Mouse (Mus musculus): ENCODE results near the gene Ppm1f. TPM values are rescaled to one million over a fixed set of nuclear protein-coding genes. Genes with fewer than 3 reads are reported as not detected.

Ppm1f gene
- polyA plus RNA-seq, 1 experiment from 2014 or later = 29.6 TPM

DNA sequence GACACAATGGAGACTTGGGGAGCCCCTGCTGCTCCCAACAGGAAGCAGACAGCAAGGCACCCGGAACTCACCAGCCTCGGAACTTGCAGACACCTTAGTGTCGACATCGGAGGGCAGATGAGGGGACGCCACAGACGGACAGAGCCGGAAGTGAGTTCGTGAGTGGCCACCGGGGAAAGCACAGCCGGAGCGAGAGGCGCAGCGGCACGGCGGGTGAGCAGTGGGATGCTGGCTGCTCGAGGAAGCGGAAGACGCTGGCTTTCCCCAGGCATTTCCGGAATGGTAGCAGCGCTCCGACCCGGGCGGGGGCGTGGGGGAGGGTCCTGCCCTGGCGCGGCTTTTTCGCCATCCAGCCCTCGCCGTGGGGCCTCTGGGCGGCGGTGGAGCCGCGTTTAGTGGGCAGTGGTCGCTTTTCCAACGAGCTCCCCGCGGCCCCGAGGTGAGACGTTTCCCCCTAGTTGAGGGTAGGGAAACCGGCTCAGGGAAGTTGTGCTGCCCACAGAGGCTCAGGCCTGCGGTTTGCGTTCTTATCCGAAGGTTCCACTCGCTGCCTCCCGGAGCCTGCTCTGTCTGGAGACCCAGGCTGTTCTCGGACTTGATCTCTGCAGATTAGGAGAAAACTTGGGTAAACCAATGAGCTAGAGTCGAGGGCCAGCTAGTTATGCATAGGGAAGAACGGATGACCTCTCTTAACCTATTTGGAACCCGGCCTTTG lies 25.5 kb upstream of the Ppm1f start, which contains the start of the genes Top3b and Vpreb1:
Gene Top3b (plus strand): TSS at position 120 of the 715 bp plus-strand sequence.
Gene Vpreb1 (minus strand): TSS at position 227 of the 715 bp plus-strand sequence.
- peak within 1 kb of the TSS; percentile 59 for H3K4me2 ChIP-seq
- peak; percentile 93 for ATAC-seq (ENCODE audit: insufficient number of reproducible peaks, low FRiP score, low TSS enrichment, low read depth)
- H3K9me3 ChIP-seq = no peaks in the 10 kb centered on the region
- peaks cover 15% of the 10 kb centered on the region for H3K36me3 ChIP-seq
- WGBS = under 1% methylated on average over 49 of the region's 49 CpGs
- H3K27me3 ChIP-seq = no peaks in the 10 kb centered on the region
- H3K9ac ChIP-seq = peak within 1 kb of the TSS; percentile 82
- 0 out of 2 replicates have a peak, but pooled peaks cover 8% of the 10 kb centered on the region for H3K4me1 ChIP-seq
- H3K27ac ChIP-seq = peak within 1 kb of the TSS; percentile 97
- peak within 1 kb of the TSS; percentile 75 for H3K4me3 ChIP-seq

DNA sequence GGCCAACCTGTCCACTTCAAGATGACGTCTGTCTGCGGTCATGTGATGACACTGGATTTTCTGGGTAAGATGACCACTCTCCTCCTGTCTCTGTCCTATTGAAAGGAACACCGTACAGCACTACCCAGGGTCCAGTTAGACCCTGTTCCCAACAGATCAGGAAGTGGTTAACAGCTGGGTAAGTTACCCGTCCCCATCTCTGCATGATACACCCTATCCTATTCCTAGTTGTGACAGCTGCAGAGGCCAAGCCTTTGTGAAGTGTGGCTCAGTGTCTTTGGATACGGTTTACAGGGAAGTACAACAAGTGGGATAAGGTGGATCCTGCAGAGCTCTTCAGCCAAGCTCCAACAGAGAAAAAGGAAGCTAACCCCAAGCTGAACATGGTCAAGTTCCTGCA lies 17.2 kb upstream of the Ppm1f start:
- H3K36me3 ChIP-seq = peaks cover 89% of the 10 kb centered on the region
- whole genome bisulfite sequencing = 87% methylated on average over 5 of the region's 5 CpGs

DNA sequence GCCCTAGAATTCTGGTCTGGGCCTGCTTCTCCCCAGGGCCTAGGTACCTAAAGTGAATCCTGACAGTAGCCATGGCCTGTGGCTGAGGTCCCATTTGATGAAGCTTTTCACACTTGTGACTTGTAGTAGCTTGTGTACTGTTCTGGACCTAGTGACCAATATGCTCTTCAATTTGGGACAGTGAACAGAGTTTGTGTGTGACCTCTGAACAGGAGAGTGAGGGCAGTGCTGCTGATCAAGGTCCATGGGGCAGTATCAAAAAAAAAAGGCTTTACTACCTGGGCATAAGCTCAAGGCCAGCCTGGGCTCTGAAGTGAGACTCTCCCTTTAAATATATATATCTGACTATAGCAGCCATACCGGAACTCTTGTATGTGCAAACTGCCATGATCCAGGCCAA lies 7.9 kb upstream of the Ppm1f start:
- whole genome bisulfite sequencing = 96% methylated on average over 1 of the region's 1 CpGs
- Histone ChIP-seq H3K4me1 (no peaks in the 10 kb centered on the region), H3K4me2 (no peak overlapping the region), H3K27ac (no peak overlapping the region), H3K9me3 (no peaks in the 10 kb centered on the region), H3K4me3 (no peak overlapping the region), H3K27me3 (no peaks in the 10 kb centered on the region), H3K36me3 (peaks cover 100% of the 10 kb centered on the region), H3K9ac (no peak overlapping the region)
- no peak for ATAC-seq (ENCODE audit: insufficient number of reproducible peaks, low FRiP score, low TSS enrichment, low read depth)

More for the DNA sequence above, 17.2 kb upstream of the Ppm1f start:
- Histone ChIP-seq H3K9ac (no peak overlapping the region), H3K4me1 (no peaks in the 10 kb centered on the region), H3K27ac (no peak overlapping the region), H3K27me3 (no peaks in the 10 kb centered on the region), H3K4me3 (no peak overlapping the region), H3K9me3 (no peaks in the 10 kb centered on the region), H3K4me2 (no peak overlapping the region)
- no peak for ATAC-seq (ENCODE audit: insufficient number of reproducible peaks, low FRiP score, low TSS enrichment, low read depth)

DNA sequence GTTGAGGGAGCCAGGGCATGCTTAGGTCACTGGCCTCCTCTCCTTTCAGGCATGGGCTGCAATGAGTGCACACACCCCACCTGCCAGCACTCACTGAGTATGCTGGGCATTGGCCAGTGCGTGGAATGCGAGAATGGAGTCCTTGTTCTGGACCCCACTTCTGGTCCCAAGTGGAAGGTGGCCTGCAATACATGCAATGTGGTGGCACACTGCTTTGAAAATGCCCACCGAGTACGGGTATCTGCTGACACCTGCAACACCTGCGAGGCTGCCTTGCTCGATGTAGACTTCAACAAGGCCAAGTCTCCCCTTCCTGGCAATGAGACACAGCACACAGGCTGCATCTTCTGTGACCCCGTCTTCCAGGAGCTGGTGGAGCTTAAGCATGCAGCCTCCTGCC lies 3.9 kb upstream of the Ppm1f start:
- H3K4me1 ChIP-seq = peaks cover 12% of the 10 kb centered on the region
- no peaks in the 10 kb centered on the region for H3K9me3 ChIP-seq
- no peak overlapping the region for H3K4me2 ChIP-seq
- H3K27ac ChIP-seq = no peak overlapping the region
- H3K9ac ChIP-seq = no peak overlapping the region
- H3K36me3 ChIP-seq = peaks cover 73% of the 10 kb centered on the region
- no peak for ATAC-seq (ENCODE audit: insufficient number of reproducible peaks, low FRiP score, low TSS enrichment, low read depth)
- H3K27me3 ChIP-seq = no peaks in the 10 kb centered on the region
- no peak overlapping the region for H3K4me3 ChIP-seq
- 91% methylated on average over 7 of the region's 7 CpGs for WGBS

DNA sequence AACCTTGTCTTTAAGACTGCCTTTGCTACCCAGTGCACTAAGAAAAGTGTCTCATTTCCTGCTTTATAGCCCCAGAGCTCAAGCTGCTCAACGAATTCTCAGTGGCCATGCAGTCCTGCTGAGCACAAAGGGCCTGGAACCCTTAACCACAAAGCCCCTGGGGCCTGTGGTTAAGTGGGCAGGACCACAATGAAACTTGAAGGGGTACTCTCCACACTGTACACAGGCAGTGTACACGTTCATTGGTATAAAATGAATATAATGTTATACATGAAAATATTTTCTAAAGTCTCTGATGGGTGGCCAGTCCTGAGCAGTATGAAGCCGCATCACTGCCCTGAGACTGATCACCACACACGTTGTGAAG lies 271 bp upstream of the Ppm1f start:
- H3K27me3 ChIP-seq = no peaks in the 10 kb centered on the region
- H3K4me3 ChIP-seq = peak overlapping the region; percentile 64; the same call in 1 of the 2 replicates
- no peaks in the 10 kb centered on the region for H3K9me3 ChIP-seq
- H3K4me1 ChIP-seq = peaks cover 17% of the 10 kb centered on the region
- H3K27ac ChIP-seq = peak overlapping the region; percentile 22; the same call in 1 of the 2 replicates
- peaks cover 37% of the 10 kb centered on the region for H3K36me3 ChIP-seq
- H3K9ac ChIP-seq = no peak overlapping the region
- no peak overlapping the region; the same call in 1 of the 2 replicates for H3K4me2 ChIP-seq
- peak; percentile 45 for ATAC-seq (ENCODE audit: insufficient number of reproducible peaks, low FRiP score, low TSS enrichment, low read depth)
- 16% methylated on average over 4 of the region's 4 CpGs for WGBS

DNA sequence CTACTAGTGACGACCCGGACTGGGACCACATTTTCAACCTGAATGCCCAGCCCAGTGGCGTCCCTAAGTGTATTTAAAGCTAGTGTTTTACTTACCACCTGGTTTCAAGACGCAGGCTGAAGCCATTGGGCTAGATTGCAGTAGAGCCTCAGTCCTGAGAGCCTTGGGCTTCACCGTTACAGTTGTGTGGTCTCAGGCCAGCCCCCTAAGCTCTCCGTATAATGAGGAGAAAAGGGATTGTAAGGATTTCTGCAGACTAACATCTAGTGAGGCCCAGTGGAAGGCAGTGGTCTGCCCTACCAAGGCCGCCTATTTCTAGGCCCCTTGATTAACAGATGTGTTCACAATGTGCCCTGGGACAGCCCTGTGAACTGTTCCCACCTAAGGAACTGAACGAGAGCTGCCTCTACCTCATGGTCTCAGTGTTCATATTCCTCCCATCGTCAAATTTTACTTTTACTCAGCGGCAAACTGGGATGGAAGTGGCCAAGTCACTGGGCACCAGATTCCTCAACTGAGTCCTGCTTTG lies 851 bp downstream of the Ppm1f start:
- peak overlapping the region; percentile 64 for H3K4me3 ChIP-seq
- H3K27ac ChIP-seq = 0 out of 2 replicates have a peak overlapping the region, but pooled peaks have one; percentile 47
- H3K4me1 ChIP-seq = peaks cover 17% of the 10 kb centered on the region
- peaks cover 28% of the 10 kb centered on the region for H3K36me3 ChIP-seq
- WGBS = 18% methylated on average over 10 of the region's 10 CpGs
- H3K27me3 ChIP-seq = no peaks in the 10 kb centered on the region
- peak overlapping the region; percentile 54 for H3K9ac ChIP-seq
- H3K9me3 ChIP-seq = no peaks in the 10 kb centered on the region
- no peak for ATAC-seq (ENCODE audit: insufficient number of reproducible peaks, low FRiP score, low TSS enrichment, low read depth)
- H3K4me2 ChIP-seq = peak overlapping the region; percentile 61

DNA sequence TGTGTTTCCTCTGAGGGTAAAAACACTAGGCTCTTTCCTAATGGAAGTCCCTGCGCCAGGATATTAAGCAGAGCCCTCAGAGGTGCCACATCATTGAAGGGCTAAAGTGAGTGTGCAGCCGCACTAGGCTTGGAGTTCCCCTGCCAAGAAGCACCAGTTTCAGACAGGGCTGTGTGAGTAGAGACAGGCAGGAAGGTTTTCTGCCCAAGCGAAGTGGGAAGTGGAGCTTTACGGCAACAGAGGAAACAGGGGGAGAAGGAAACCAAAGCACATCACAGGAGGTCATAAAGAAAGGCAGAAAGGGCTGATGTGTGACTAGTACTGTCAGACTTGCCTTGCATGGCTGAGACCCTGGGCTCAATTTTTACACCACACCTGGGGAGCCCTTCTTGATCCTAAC lies 6.1 kb downstream of the Ppm1f start:
- no peak overlapping the region for H3K4me3 ChIP-seq
- no peak overlapping the region for H3K9ac ChIP-seq
- ATAC-seq (ENCODE audit: insufficient number of reproducible peaks, low FRiP score, low TSS enrichment, low read depth) = no peak
- no peak overlapping the region for H3K27ac ChIP-seq
- 73% methylated on average over 4 of the region's 4 CpGs for WGBS
- H3K9me3 ChIP-seq = no peaks in the 10 kb centered on the region
- H3K4me2 ChIP-seq = no peak overlapping the region
- peaks cover 5% of the 10 kb centered on the region for H3K4me1 ChIP-seq
- no peaks in the 10 kb centered on the region for H3K27me3 ChIP-seq
- peaks cover 39% of the 10 kb centered on the region for H3K36me3 ChIP-seq

DNA sequence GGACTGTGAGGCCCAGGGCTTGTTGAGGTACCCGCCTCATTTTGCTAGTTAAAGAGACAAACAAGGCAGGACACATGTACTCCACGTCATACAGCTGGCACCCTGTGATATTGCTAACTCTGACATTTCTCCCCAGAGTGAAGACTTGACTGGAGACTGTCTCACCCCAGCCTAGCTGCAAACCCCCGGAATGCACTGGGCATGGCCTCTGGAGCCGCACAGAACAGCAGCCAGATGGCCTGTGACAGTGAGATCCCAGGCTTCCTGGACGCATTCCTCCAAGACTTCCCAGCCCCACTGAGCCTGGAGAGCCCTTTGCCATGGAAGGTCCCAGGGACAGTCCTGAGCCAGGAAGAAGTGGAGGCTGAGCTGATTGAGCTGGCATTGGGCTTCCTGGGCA lies 6.9 kb downstream of the Ppm1f start:
- no peak for ATAC-seq (ENCODE audit: insufficient number of reproducible peaks, low FRiP score, low TSS enrichment, low read depth)
- Histone ChIP-seq H3K27ac (no peak overlapping the region), H3K4me1 (no peaks in the 10 kb centered on the region), H3K27me3 (no peaks in the 10 kb centered on the region), H3K9me3 (no peaks in the 10 kb centered on the region), H3K4me3 (no peak overlapping the region), H3K36me3 (peaks cover 46% of the 10 kb centered on the region), H3K9ac (no peak overlapping the region), H3K4me2 (no peak overlapping the region)
- WGBS = 85% methylated on average over 5 of the region's 5 CpGs

DNA sequence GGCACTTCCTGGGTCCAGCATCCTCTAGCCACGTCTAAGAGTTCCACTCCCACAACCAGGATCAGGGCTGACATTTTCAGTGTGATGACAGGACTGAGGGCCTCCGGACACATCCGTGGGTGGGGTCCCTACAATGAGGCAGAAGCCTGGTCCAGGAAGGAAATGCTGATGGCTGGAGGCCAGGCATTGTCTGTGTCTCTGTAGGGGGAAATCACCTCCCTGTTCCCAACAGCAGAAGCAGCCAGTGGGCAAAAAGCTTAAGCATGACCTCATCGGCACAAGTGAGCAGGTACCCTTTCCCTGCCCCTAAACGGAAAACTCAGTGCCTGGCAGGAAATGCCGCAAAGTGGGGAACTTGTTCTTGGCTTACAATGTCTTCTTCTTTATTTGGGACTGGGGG lies 11.5 kb downstream of the Ppm1f start:
- H3K27ac ChIP-seq = peak overlapping the region; percentile 44; the same call in 1 of the 2 replicates
- H3K4me2 ChIP-seq = no peak overlapping the region
- no peaks in the 10 kb centered on the region for H3K27me3 ChIP-seq
- WGBS = 68% methylated on average over 6 of the region's 6 CpGs
- no peak overlapping the region for H3K4me3 ChIP-seq
- no peaks in the 10 kb centered on the region for H3K9me3 ChIP-seq
- H3K4me1 ChIP-seq = peaks cover 12% of the 10 kb centered on the region
- H3K36me3 ChIP-seq = peaks cover 81% of the 10 kb centered on the region
- ATAC-seq (ENCODE audit: insufficient number of reproducible peaks, low FRiP score, low TSS enrichment, low read depth) = no peak
- no peak overlapping the region for H3K9ac ChIP-seq

DNA sequence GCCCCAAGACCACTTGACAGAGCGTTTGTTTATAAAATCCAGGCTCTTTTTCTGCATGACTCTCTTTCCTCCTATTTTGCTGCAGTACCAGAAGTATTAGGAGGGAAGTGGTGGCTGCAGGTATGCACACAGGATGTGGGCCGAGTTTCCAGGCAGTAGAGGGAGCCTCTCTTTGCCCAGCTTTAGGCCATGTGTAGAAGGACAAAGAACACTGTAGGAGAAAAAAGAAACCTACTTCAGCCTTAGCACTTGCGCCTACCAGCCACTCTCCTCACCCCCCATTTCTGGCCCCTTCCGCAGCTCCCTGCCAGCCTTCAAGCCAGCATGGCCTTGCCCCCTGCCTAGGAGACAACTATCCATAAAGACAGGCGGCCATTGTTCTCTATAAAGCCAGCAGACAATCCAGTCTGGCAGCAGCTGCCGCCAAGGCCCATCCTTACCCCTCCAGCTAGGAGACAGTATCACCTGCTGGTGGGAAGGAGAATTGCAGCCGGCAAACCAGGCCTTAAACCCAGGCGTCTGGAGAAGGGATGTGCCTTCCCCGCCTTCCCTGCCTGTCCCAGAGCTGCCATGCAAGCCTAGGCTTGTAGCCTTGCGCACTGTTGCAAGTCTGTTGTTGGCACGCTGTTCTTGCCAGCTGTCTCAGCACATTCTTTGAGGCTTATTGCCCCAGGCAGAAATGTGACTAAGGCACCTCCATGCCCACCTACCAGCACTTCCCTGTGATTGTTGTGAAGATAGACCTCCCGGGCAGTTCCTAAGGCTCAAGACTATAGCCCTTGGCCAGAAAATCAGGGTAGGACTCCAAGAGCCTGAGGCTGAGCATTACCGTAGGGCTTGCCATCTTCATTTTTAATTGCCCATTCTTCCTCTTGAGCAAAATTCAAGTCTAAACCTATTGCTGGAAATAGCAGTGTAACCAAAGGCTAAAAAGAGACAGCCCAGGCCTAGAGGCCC lies 15.7 kb downstream of the Ppm1f start:
- H3K4me1 ChIP-seq = peaks cover 12% of the 10 kb centered on the region
- no peaks in the 10 kb centered on the region for H3K27me3 ChIP-seq
- H3K9me3 ChIP-seq = no peaks in the 10 kb centered on the region
- no peak overlapping the region for H3K9ac ChIP-seq
- no peak overlapping the region for H3K4me3 ChIP-seq
- 41% methylated on average over 13 of the region's 13 CpGs for WGBS
- peak overlapping the region; percentile 58 for H3K27ac ChIP-seq
- peak; percentile 72 for ATAC-seq (ENCODE audit: insufficient number of reproducible peaks, low FRiP score, low TSS enrichment, low read depth)
- H3K36me3 ChIP-seq = peaks cover 83% of the 10 kb centered on the region
- H3K4me2 ChIP-seq = no peak overlapping the region

DNA sequence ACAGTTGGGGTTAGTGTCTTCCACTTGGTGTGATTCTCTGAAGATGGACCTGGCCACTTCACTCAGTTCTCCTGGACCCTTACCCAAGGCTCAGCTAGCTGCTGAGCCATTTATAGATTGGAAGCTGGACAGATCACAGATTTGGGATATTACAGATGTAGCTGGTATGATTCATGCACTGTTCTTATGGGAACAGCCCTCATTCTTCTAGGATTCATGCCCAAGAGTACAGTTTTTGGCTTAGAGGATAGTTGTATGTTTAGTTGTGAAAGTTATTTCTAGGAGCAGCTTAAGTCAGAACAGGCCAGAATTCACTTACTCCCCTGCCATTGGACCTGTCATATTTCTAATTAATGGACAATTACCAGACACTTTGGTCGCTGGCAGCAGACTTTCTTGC lies 17.2 kb downstream of the Ppm1f start:
- H3K9ac ChIP-seq = no peak overlapping the region
- no peak overlapping the region for H3K4me2 ChIP-seq
- H3K27ac ChIP-seq = no peak overlapping the region
- peaks cover 88% of the 10 kb centered on the region for H3K36me3 ChIP-seq
- H3K4me3 ChIP-seq = no peak overlapping the region
- H3K4me1 ChIP-seq = peaks cover 12% of the 10 kb centered on the region
- 62% methylated on average over 1 of the region's 1 CpGs for WGBS
- no peaks in the 10 kb centered on the region for H3K9me3 ChIP-seq
- no peaks in the 10 kb centered on the region for H3K27me3 ChIP-seq
- no peak for ATAC-seq (ENCODE audit: insufficient number of reproducible peaks, low FRiP score, low TSS enrichment, low read depth)
